Mouse (Mus musculus): Measurements from ENCODE around the gene Sorbs1. TPM values are rescaled to one million over a fixed set of nuclear protein-coding genes. Genes with fewer than 3 reads are reported as not detected.

The Sorbs1 gene
- total RNA-seq, 2 experiments from 2014 or later = 234 to 256 TPM

GRCm38 (mm10) chr19:40512500-40513421 lies 818 bp downstream of the Sorbs1 start:
- peak; percentile 56 for DNase-seq

GRCm38 (mm10) chr19:40511679-40512309 lies 1.8 kb downstream of the Sorbs1 start:
- DNase-seq = peak; percentile 67

- DNase-seq = no peak
Observed at GRCm38 (mm10) chr19:40511100-40511439, 2.5 kb downstream of the Sorbs1 start.

- no peak for DNase-seq
Observed at GRCm38 (mm10) chr19:40510387-40511099, 3.0 kb downstream of the Sorbs1 start.

- DNase-seq = no peak
Observed at GRCm38 (mm10) chr19:40509274-40509673, 4.3 kb downstream of the Sorbs1 start.

- DNase-seq = no peak
Observed at GRCm38 (mm10) chr19:40508851-40509250, 4.7 kb downstream of the Sorbs1 start.

- no peak for DNase-seq
Observed at GRCm38 (mm10) chr19:40506965-40507364, 6.6 kb downstream of the Sorbs1 start.

GRCm38 (mm10) chr19:40504336-40504735 lies 9.2 kb downstream of the Sorbs1 start:
- DNase-seq = peak; percentile 64

- no peak for DNase-seq
Observed at GRCm38 (mm10) chr19:40499940-40500737, 13.4 kb downstream of the Sorbs1 start.

GRCm38 (mm10) chr19:40499141-40499540 lies 14.4 kb downstream of the Sorbs1 start:
- peak; percentile 65 for DNase-seq

- DNase-seq = no peak
Observed at GRCm38 (mm10) chr19:40498162-40498725, 15.3 kb downstream of the Sorbs1 start.

GRCm38 (mm10) chr19:40496509-40497267 lies 16.9 kb downstream of the Sorbs1 start:
- DNase-seq = no peak

- no peak for DNase-seq
Observed at GRCm38 (mm10) chr19:40496071-40496470, 17.5 kb downstream of the Sorbs1 start.

- no peak for DNase-seq
Observed at GRCm38 (mm10) chr19:40492902-40493301, 20.7 kb downstream of the Sorbs1 start.

- DNase-seq = no peak
Observed at GRCm38 (mm10) chr19:40491442-40491841, 22.1 kb downstream of the Sorbs1 start.

GRCm38 (mm10) chr19:40490765-40491164 lies 22.8 kb downstream of the Sorbs1 start:
- peak; percentile 54 for DNase-seq

- no peak for DNase-seq
Observed at GRCm38 (mm10) chr19:40489633-40490032, 23.9 kb downstream of the Sorbs1 start.

GRCm38 (mm10) chr19:40488853-40489454 lies 24.6 kb downstream of the Sorbs1 start:
- DNase-seq = no peak

- DNase-seq = peak; percentile 72
Observed at GRCm38 (mm10) chr19:40487561-40487960, 26.0 kb downstream of the Sorbs1 start.

- DNase-seq = no peak
Observed at GRCm38 (mm10) chr19:40481115-40481514, 32.5 kb downstream of the Sorbs1 start.

GRCm38 (mm10) chr19:40478161-40478575 lies 35.4 kb downstream of the Sorbs1 start:
- DNase-seq = peak; percentile 51

Data from heart, postnatal 4 days (tissue).